Mouse (Mus musculus) myocyte (in vitro differentiated cells): ENCODE data around the gene Vwa1. TPM values are rescaled to one million over a fixed set of nuclear protein-coding genes. Genes with fewer than 3 reads are reported as not detected.

ENCODE experiments used
- H3K27me3 ChIP-seq: one replicate; pipeline ENCODE4 v1.6.1; 2011; ENCODE audit not compliant: control insufficient read depth, insufficient read depth, insufficient read length
- H3K36me3 ChIP-seq: one replicate; pipeline ENCODE4 v1.6.1; 2011; ENCODE audit not compliant: control insufficient read depth, insufficient read depth
- H3K4me2 ChIP-seq: one replicate; pipeline ENCODE4 v1.6.1; 2011; ENCODE audit warnings: low read depth, control low read depth
- H3K4me3 ChIP-seq: one replicate; pipeline ENCODE4 v1.5.1; 2011; ENCODE audit warnings: mild to moderate bottlenecking, control low read depth, moderate library complexity
- H3K79me2 ChIP-seq: one replicate; pipeline ENCODE4 v1.6.1; 2011; ENCODE audit not compliant: control insufficient read depth, insufficient read depth
- H3ac ChIP-seq: one replicate; pipeline ENCODE4 v1.6.1; 2011; ENCODE audit not compliant: control insufficient read depth, insufficient read length
- CEBPB ChIP-seq: IDR thresholded peaks from 2 replicates; pipeline ENCODE4 v1.6.1; 2011; ENCODE audit warnings: mild to moderate bottlenecking, moderate library complexity; ENCODE audit not compliant: poor library complexity, insufficient read depth, severe bottlenecking
- E2F4 ChIP-seq: IDR thresholded peaks from one replicate; pipeline ENCODE4 v1.6.1; 2011; ENCODE audit warnings: mild to moderate bottlenecking, control low read depth, moderate library complexity; ENCODE audit not compliant: insufficient read depth
- MAX ChIP-seq: IDR thresholded peaks from one replicate; pipeline ENCODE4 v1.6.1; 2011; ENCODE audit warnings: low read depth, mild to moderate bottlenecking, control low read depth
- MYOD1 ChIP-seq, 3 experiments: IDR thresholded peaks; one replicate each; pipeline ENCODE4 v1.6.1; 2011; ENCODE audit warnings: control low read depth in 2 of 3, low read depth in 2 of 3, mild to moderate bottlenecking in 2 of 3, moderate library complexity in 1 of 3; ENCODE audit not compliant: insufficient read length in 2 of 3, control insufficient read depth in 1 of 3
- MYOG ChIP-seq, 3 experiments: IDR thresholded peaks; one replicate each; pipeline ENCODE4 v1.6.1; 2011; ENCODE audit warnings: control low read depth in 2 of 3, low read depth in 2 of 3, mild to moderate bottlenecking in 2 of 3; ENCODE audit not compliant: insufficient read length in 2 of 3, control insufficient read depth in 1 of 3, insufficient read depth in 1 of 3
- POLR2A ChIP-seq: IDR thresholded peaks from one replicate; pipeline ENCODE4 v1.6.1; 2011; ENCODE audit warnings: low read depth, mild to moderate bottlenecking, control low read depth, moderate library complexity; ENCODE audit not compliant: insufficient read length
- POLR2AphosphoS2 ChIP-seq: IDR thresholded peaks from one replicate; pipeline ENCODE4 v1.6.1; 2011; ENCODE audit warnings: low read depth, control low read depth; ENCODE audit not compliant: insufficient read length
- REST ChIP-seq: IDR thresholded peaks from one replicate; pipeline ENCODE4 v1.6.1; 2011; ENCODE audit warnings: mild to moderate bottlenecking, control low read depth, moderate library complexity; ENCODE audit not compliant: insufficient read depth, insufficient read length
- SRF ChIP-seq: IDR thresholded peaks from one replicate; pipeline ENCODE4 v1.6.1; 2011; ENCODE audit warnings: low read depth; ENCODE audit not compliant: control insufficient read depth, insufficient read length
- TCF12 ChIP-seq: IDR thresholded peaks from one replicate; pipeline ENCODE4 v1.6.1; 2011; ENCODE audit warnings: mild to moderate bottlenecking, control low read depth; ENCODE audit not compliant: poor library complexity, insufficient read depth, severe bottlenecking
- TCF3 ChIP-seq: IDR thresholded peaks from one replicate; pipeline ENCODE4 v1.6.1; 2011; ENCODE audit warnings: low read depth, control low read depth; ENCODE audit not compliant: insufficient read length
- USF1 ChIP-seq: IDR thresholded peaks from one replicate; pipeline ENCODE4 v1.6.1; 2011; ENCODE audit warnings: low read depth, mild to moderate bottlenecking, control low read depth, moderate library complexity
- polyA plus RNA-seq: library from polyadenylated mRNA; unstranded; fragments of >200 nt; fragmentation: generic; extraction: Trizol; gene quantifications from one replicate; pipeline ENCODE4 v1.2.1, GENCODE M21; 2012; ENCODE audit warnings: missing spikeins

Vwa1 gene
- polyA plus RNA-seq, 1 experiment = 3.2 TPM

- TF ChIP-seq CEBPB = no peak
- TF ChIP-seq MYOG (IDR thresholded peaks at IDR 0.05; ENCODE audit: control insufficient read depth in 1 of 3, insufficient read depth in 1 of 3, insufficient read length in 2 of 3, low read depth in 2 of 3) = peak in 1 of 3 experiments; percentile 8
- no peak for TF ChIP-seq TCF12
- peak; percentile 96 for TF ChIP-seq POLR2AphosphoS2
- TF ChIP-seq MAX = peak; percentile 33
- no peak for TF ChIP-seq MYOD1 (IDR thresholded peaks at IDR 0.05; ENCODE audit: control insufficient read depth in 1 of 3, insufficient read length in 2 of 3, low read depth in 2 of 3)
- peak; percentile 96 for TF ChIP-seq POLR2A
- peak; percentile 30 for TF ChIP-seq SRF
- no peak for TF ChIP-seq USF1
- no peak for TF ChIP-seq TCF3
- no peak for TF ChIP-seq REST
- TF ChIP-seq E2F4 = no peak
- Histone ChIP-seq H3K4me2 (peak within 1 kb of the TSS; percentile 90), H3K79me2 (peaks cover 42% of the 10 kb centered on the region), H3K36me3 (peaks cover 7% of the 10 kb centered on the region), H3ac (peak within 1 kb of the TSS; percentile 76), H3K4me3 (peak within 1 kb of the TSS; percentile 70), H3K27me3 (no peaks in the 10 kb centered on the region)
These were observed 13.7 kb downstream of the Vwa1 start, which contains the start of gene Atad3a for GRCm38 (mm10) chr4:155760613-155761355. Gene Atad3a, minus strand, starts transcription at chr4:155761093.

- no peak for TF ChIP-seq MYOG (IDR thresholded peaks at IDR 0.05; ENCODE audit: control insufficient read depth in 1 of 3, insufficient read depth in 1 of 3, insufficient read length in 2 of 3, low read depth in 2 of 3)
- TF ChIP-seq MYOD1 (IDR thresholded peaks at IDR 0.05; ENCODE audit: control insufficient read depth in 1 of 3, insufficient read length in 2 of 3, low read depth in 2 of 3) = peak in 1 of 3 experiments; percentile 1
- peaks cover 42% of the 10 kb centered on the region for H3K79me2 ChIP-seq
These were observed 14.5 kb downstream of the Vwa1 start for GRCm38 (mm10) chr4:155759862-155760612.

GRCm38 (mm10) chr4:155757011-155757410, 17.5 kb downstream of the Vwa1 start:
- TF ChIP-seq MAX (no peak), POLR2AphosphoS2 (no peak)

More at GRCm38 (mm10) chr4:155759862-155760612, 14.5 kb downstream of the Vwa1 start:
- no peaks in the 10 kb centered on the region for H3K27me3 ChIP-seq
- peak overlapping the region; percentile 90 for H3K4me2 ChIP-seq
- H3ac ChIP-seq = peak overlapping the region; percentile 76
- H3K4me3 ChIP-seq = peak overlapping the region; percentile 70
- peaks cover 7% of the 10 kb centered on the region for H3K36me3 ChIP-seq

GRCm38 (mm10) chr4:155746575-155747490, 27.7 kb downstream of the Vwa1 start:
- Histone ChIP-seq H3K4me3 (no peak overlapping the region), H3ac (no peak overlapping the region), H3K27me3 (no peaks in the 10 kb centered on the region), H3K4me2 (no peak overlapping the region), H3K79me2 (no peaks in the 10 kb centered on the region), H3K36me3 (peaks cover 35% of the 10 kb centered on the region)
- no peak for TF ChIP-seq MYOG (IDR thresholded peaks at IDR 0.05; ENCODE audit: control insufficient read depth in 1 of 3, insufficient read depth in 1 of 3, insufficient read length in 2 of 3, low read depth in 2 of 3)
- no peak for TF ChIP-seq SRF
- TF ChIP-seq USF1 = no peak
- no peak for TF ChIP-seq POLR2A
- no peak for TF ChIP-seq MAX
- no peak for TF ChIP-seq CEBPB
- no peak for TF ChIP-seq MYOD1 (IDR thresholded peaks at IDR 0.05; ENCODE audit: control insufficient read depth in 1 of 3, insufficient read length in 2 of 3, low read depth in 2 of 3)
- TF ChIP-seq TCF3 = no peak
- no peak for TF ChIP-seq REST
- no peak for TF ChIP-seq POLR2AphosphoS2

More at GRCm38 (mm10) chr4:155757011-155757410, 17.5 kb downstream of the Vwa1 start:
- Histone ChIP-seq H3K4me3 (no peak overlapping the region), H3K4me2 (no peak overlapping the region), H3K79me2 (peaks cover 42% of the 10 kb centered on the region), H3K27me3 (no peaks in the 10 kb centered on the region), H3K36me3 (peaks cover 20% of the 10 kb centered on the region), H3ac (no peak overlapping the region)
